Comparison of ENCODE assay signal across 17 mouse cellular contexts in genomic region chr9:101038634-101039033, GRCm38 (mm10).
"Had no signal": no experiment of that assay in that cellular context is flagged by ENCODE, and none has a peak within 500 bp of the region (broad histone marks: within the 10 kb centered on the region; RNA-seq: fewer than 3 reads in every experiment).

No protein-coding gene starts in this region.

- H3K27ac ChIP-seq: liver, embryonic 13.5 days; liver, embryonic 15.5 days; macrophage; midbrain, embryonic 12.5 days; neural tube, embryonic 12.5 days; stomach, embryonic 15.5 days; stomach, postnatal 0 days had no signal

- H3K4me2 ChIP-seq: liver, embryonic 13.5 days; liver, embryonic 15.5 days; lung, embryonic 14.5 days; midbrain, embryonic 12.5 days; neural tube, embryonic 12.5 days; stomach, embryonic 15.5 days had no signal

- H3K9me3 ChIP-seq: liver, embryonic 13.5 days; liver, embryonic 15.5 days; midbrain, embryonic 12.5 days; neural tube, embryonic 12.5 days; stomach, embryonic 15.5 days had no signal

- H3K9ac ChIP-seq: liver, embryonic 13.5 days; liver, embryonic 15.5 days; liver, postnatal 0 days; lung, embryonic 14.5 days; midbrain, embryonic 12.5 days; neural tube, embryonic 12.5 days; stomach, embryonic 15.5 days had no signal

- ATAC-seq: liver, postnatal 0 days; midbrain, embryonic 16.5 days had no signal

- DNase-seq: liver, embryonic 13.5 days; liver, postnatal 0 days; lung, embryonic 14.5 days; lung, postnatal 36 days; midbrain, embryonic 14.5 days; right cerebral cortex, postnatal 14 days; thymus, adult 2 months; thymus, postnatal 25 days; thymus, postnatal 4 days had no signal

- H3K27me3 ChIP-seq: liver, embryonic 13.5 days; liver, embryonic 15.5 days; megakaryocyte, embryonic 14.5 days; midbrain, embryonic 12.5 days; neural tube, embryonic 12.5 days; stomach, embryonic 15.5 days had no signal

- H3K36me3 ChIP-seq: liver, embryonic 13.5 days; liver, embryonic 15.5 days; midbrain, embryonic 12.5 days; neural tube, embryonic 12.5 days; stomach, embryonic 15.5 days had no signal

- H3K4me3 ChIP-seq: liver, embryonic 13.5 days; liver, embryonic 15.5 days; megakaryocyte, embryonic 14.5 days; midbrain, embryonic 12.5 days; neural tube, embryonic 12.5 days; stomach, embryonic 15.5 days had no signal
